Mouse (Mus musculus) testis, adult 2 months (tissue): Measurements from ENCODE around the gene Pcbp2.

Source experiments
- CTCF ChIP-seq: fragments of 200-500 bp; IDR thresholded peaks from 2 replicates; pipeline ENCODE4 v1.5.1; 2012; ENCODE audit warnings: low read depth, mild to moderate bottlenecking, inconsistent platforms, low read length, moderate library complexity; ENCODE audit not compliant: control insufficient read depth, insufficient read depth, insufficient replicate concordance
- POLR2A ChIP-seq: fragments of 200-500 bp; IDR thresholded peaks from 2 replicates; pipeline ENCODE4 v1.6.1; 2012; ENCODE audit warnings: low read depth, mild to moderate bottlenecking, inconsistent platforms, low read length, moderate library complexity; ENCODE audit not compliant: control insufficient read depth

DNA sequence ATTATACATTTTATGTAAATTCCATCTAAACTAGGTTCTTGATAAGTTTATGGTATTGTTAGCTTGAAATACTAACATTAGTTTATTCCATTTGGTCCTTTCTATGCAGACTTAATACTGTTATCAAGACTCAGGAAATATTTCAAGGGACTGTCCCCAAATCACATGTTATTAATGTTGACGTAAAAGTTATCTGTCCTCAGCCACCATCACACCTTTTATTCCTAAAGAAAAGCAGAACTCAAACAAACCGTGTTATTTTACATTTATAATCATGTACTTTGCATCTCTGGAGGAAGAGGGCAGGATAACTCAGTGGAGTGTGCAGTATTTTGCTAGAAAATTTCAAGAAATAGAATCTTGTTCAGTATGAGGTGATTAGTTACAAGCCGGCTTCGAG is 37.2 kb upstream of the Pcbp2 start:
- TF ChIP-seq CTCF: no peak
- no peak for TF ChIP-seq POLR2A
